Mouse (Mus musculus): ENCODE data around the gene Sh2b3. TPM values are rescaled to one million over a fixed set of nuclear protein-coding genes. Genes with fewer than 3 reads are reported as not detected.

Gene Sh2b3
- polyA plus RNA-seq, 1 experiment from 2014 or later, result 22.9 TPM

DNA sequence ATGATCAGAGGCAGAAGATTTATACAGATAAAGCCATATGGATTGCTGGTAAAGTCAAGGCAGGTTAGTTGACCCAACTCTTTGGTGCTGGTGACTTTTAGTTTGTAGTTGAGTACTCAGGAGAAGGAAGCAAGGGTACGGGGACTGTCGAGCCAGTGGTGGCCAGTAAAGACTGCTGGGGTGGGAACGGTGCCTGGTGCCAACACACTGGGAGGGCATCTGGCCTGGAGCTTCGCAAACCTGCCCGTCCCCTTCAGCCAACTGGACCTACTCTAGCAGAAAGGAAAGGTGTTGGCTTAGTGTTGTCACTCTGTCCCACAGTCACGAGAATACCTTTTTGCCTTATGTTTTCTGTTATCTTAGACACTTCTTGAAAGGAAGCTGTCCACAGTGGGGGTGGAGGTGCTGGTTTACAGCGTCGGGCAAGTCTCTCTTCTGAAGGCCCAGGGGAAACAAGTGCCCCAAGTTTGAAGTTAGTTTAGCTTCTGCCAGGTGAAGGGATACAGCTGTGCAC lies 21.5 kb downstream of the Sh2b3 start:
- WGBS, result 87% methylated on average over 8 of the region's 8 CpGs

GRCm38 (mm10) chr5:121815067-121815466 lies 22.4 kb downstream of the Sh2b3 start:
- no peaks in the 10 kb centered on the region for H3K27me3 ChIP-seq (ENCODE audit: control insufficient read depth, insufficient read depth, low read length)
- H3K9me3 ChIP-seq (ENCODE audit: control insufficient read depth, low read length), result no peaks in the 10 kb centered on the region
- 65% methylated on average over 3 of the region's 3 CpGs for WGBS
- peak; percentile 43; the same call in 1 of the 2 replicates for ATAC-seq (ENCODE audit: low FRiP score, low TSS enrichment)
- H3K4me3 ChIP-seq (ENCODE audit: low read length), result no peak overlapping the region
- no peak overlapping the region for H3K9ac ChIP-seq (ENCODE audit: low read depth, low read length)
- H3K4me2 ChIP-seq (replicated peaks; ENCODE audit: low read depth, low read length), result no peak overlapping the region
- H3K4me1 ChIP-seq (ENCODE audit: control insufficient read depth, insufficient read depth, low read length), result no peaks in the 10 kb centered on the region
- H3K27ac ChIP-seq (ENCODE audit: low read depth, low read length), result no peak overlapping the region
- H3K36me3 ChIP-seq (ENCODE audit: control insufficient read depth, insufficient read depth, low read length), result peaks cover 89% of the 10 kb centered on the region

More for the DNA sequence above, 21.5 kb downstream of the Sh2b3 start:
- no peaks in the 10 kb centered on the region for H3K27me3 ChIP-seq (ENCODE audit: control insufficient read depth, insufficient read depth, low read length)
- no peak overlapping the region for H3K4me3 ChIP-seq (ENCODE audit: low read length)
- H3K4me1 ChIP-seq (ENCODE audit: control insufficient read depth, insufficient read depth, low read length), result no peaks in the 10 kb centered on the region
- peaks cover 92% of the 10 kb centered on the region for H3K36me3 ChIP-seq (ENCODE audit: control insufficient read depth, insufficient read depth, low read length)
- H3K4me2 ChIP-seq (replicated peaks; ENCODE audit: low read depth, low read length), result no peak overlapping the region
- no peak overlapping the region for H3K9ac ChIP-seq (ENCODE audit: low read depth, low read length)
- no peak overlapping the region for H3K27ac ChIP-seq (ENCODE audit: low read depth, low read length)
- no peak for ATAC-seq (ENCODE audit: low FRiP score, low TSS enrichment)
- H3K9me3 ChIP-seq (ENCODE audit: control insufficient read depth, low read length), result no peaks in the 10 kb centered on the region

GRCm38 (mm10) chr5:121813744-121814143 lies 23.7 kb downstream of the Sh2b3 start:
- no peak overlapping the region for H3K27ac ChIP-seq (ENCODE audit: low read depth, low read length)
- no peak for ATAC-seq (ENCODE audit: low FRiP score, low TSS enrichment)
- no peaks in the 10 kb centered on the region for H3K27me3 ChIP-seq (ENCODE audit: control insufficient read depth, insufficient read depth, low read length)
- H3K4me3 ChIP-seq (ENCODE audit: low read length), result no peak overlapping the region
- no peaks in the 10 kb centered on the region for H3K9me3 ChIP-seq (ENCODE audit: control insufficient read depth, low read length)
- no peak overlapping the region for H3K4me2 ChIP-seq (replicated peaks; ENCODE audit: low read depth, low read length)
- no peaks in the 10 kb centered on the region for H3K4me1 ChIP-seq (ENCODE audit: control insufficient read depth, insufficient read depth, low read length)
- peaks cover 80% of the 10 kb centered on the region for H3K36me3 ChIP-seq (ENCODE audit: control insufficient read depth, insufficient read depth, low read length)
- no peak overlapping the region for H3K9ac ChIP-seq (ENCODE audit: low read depth, low read length)
- WGBS, result 94% methylated on average over 10 of the region's 10 CpGs

- 83% methylated on average over 7 of the region's 7 CpGs for WGBS
- Histone ChIP-seq H3K4me2 (replicated peaks; ENCODE audit: low read depth, low read length) (no peak overlapping the region), H3K4me1 (ENCODE audit: control insufficient read depth, insufficient read depth, low read length) (no peaks in the 10 kb centered on the region), H3K27me3 (ENCODE audit: control insufficient read depth, insufficient read depth, low read length) (no peaks in the 10 kb centered on the region), H3K4me3 (ENCODE audit: low read length) (no peak overlapping the region), H3K9me3 (ENCODE audit: control insufficient read depth, low read length) (no peaks in the 10 kb centered on the region), H3K9ac (ENCODE audit: low read depth, low read length) (no peak overlapping the region), H3K36me3 (ENCODE audit: control insufficient read depth, insufficient read depth, low read length) (peaks cover 76% of the 10 kb centered on the region), H3K27ac (ENCODE audit: low read depth, low read length) (no peak overlapping the region)
- ATAC-seq (ENCODE audit: low FRiP score, low TSS enrichment), result no peak
Observed at GRCm38 (mm10) chr5:121812526-121813243, 24.8 kb downstream of the Sh2b3 start.

DNA sequence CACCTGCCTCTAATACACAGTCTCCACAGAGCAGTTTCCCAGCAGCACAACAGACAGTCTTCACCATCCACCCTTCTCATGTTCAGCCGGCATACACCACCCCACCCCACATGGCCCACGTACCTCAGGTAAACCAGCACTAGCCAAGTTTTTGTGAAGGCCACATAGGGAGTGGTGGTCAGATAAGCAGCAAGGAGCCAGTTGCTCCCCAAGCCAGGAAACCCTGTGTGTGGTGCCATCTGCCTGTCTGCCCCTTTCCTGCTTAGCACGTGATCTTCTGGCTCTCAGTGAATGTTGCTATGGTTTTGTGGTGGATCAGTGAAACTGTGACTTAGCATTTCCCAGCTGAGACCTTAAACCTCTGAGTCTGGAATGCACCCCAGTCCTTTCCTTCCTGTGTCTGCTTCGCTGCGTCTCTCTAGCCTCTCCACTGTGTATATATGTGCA lies 25.9 kb downstream of the Sh2b3 start:
- Histone ChIP-seq H3K9me3 (ENCODE audit: control insufficient read depth, low read length) (no peaks in the 10 kb centered on the region), H3K4me3 (ENCODE audit: low read length) (no peak overlapping the region), H3K4me1 (ENCODE audit: control insufficient read depth, insufficient read depth, low read length) (no peaks in the 10 kb centered on the region), H3K9ac (ENCODE audit: low read depth, low read length) (no peak overlapping the region), H3K36me3 (ENCODE audit: control insufficient read depth, insufficient read depth, low read length) (peaks cover 69% of the 10 kb centered on the region), H3K4me2 (replicated peaks; ENCODE audit: low read depth, low read length) (no peak overlapping the region), H3K27ac (ENCODE audit: low read depth, low read length) (no peak overlapping the region; the same call in 1 of the 2 replicates), H3K27me3 (ENCODE audit: control insufficient read depth, insufficient read depth, low read length) (no peaks in the 10 kb centered on the region)
- ATAC-seq (ENCODE audit: low FRiP score, low TSS enrichment), result no peak
- 85% methylated on average over 5 of the region's 5 CpGs for WGBS

GRCm38 (mm10) chr5:121810331-121811151 lies 26.9 kb downstream of the Sh2b3 start:
- no peaks in the 10 kb centered on the region for H3K4me1 ChIP-seq (ENCODE audit: control insufficient read depth, insufficient read depth, low read length)
- H3K4me2 ChIP-seq (replicated peaks; ENCODE audit: low read depth, low read length), result no peak overlapping the region
- no peak overlapping the region for H3K27ac ChIP-seq (ENCODE audit: low read depth, low read length)
- ATAC-seq (ENCODE audit: low FRiP score, low TSS enrichment), result 0 out of 2 replicates have a peak, but pooled peaks have one; percentile 25
- H3K9ac ChIP-seq (ENCODE audit: low read depth, low read length), result no peak overlapping the region
- no peaks in the 10 kb centered on the region for H3K27me3 ChIP-seq (ENCODE audit: control insufficient read depth, insufficient read depth, low read length)
- H3K9me3 ChIP-seq (ENCODE audit: control insufficient read depth, low read length), result no peaks in the 10 kb centered on the region
- 89% methylated on average over 17 of the region's 17 CpGs for WGBS
- no peak overlapping the region for H3K4me3 ChIP-seq (ENCODE audit: low read length)
- H3K36me3 ChIP-seq (ENCODE audit: control insufficient read depth, insufficient read depth, low read length), result peaks cover 66% of the 10 kb centered on the region

DNA sequence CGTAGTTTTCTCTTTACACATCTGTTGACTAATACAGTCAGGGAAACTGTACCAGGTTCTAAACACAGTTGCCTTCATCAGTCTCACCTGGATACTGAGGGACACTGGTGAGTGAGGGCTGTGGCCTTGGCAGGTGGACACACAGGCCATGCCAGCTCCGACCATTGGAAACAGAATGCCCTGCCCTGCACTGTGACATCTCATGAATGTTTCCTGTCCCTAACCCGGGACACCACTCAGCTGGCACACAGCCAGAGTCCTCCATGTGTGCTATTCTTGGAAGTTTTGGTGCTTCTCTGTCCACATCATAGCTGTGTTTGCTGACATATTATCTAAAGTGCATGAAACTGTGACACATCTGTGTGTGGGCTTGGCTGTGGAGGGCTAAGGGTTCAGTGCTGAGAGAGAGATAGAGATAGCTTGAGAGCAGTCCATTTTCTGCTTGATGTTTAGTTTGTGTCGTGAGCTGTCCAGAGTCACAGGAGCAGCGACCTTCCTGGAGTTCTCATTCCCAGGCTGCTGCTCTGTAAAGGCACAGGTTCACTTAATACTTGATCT lies 27.7 kb downstream of the Sh2b3 start:
- Histone ChIP-seq H3K4me3 (ENCODE audit: low read length) (no peak overlapping the region), H3K4me2 (replicated peaks; ENCODE audit: low read depth, low read length) (no peak overlapping the region)
- 62% methylated on average over 5 of the region's 5 CpGs for WGBS

GRCm38 (mm10) chr5:121808202-121808601 lies 29.2 kb downstream of the Sh2b3 start:
- H3K36me3 ChIP-seq (ENCODE audit: control insufficient read depth, insufficient read depth, low read length), result peaks cover 71% of the 10 kb centered on the region
- H3K4me2 ChIP-seq (replicated peaks; ENCODE audit: low read depth, low read length), result no peak overlapping the region
- 81% methylated on average over 2 of the region's 2 CpGs for WGBS
- H3K27ac ChIP-seq (ENCODE audit: low read depth, low read length), result no peak overlapping the region
- no peaks in the 10 kb centered on the region for H3K27me3 ChIP-seq (ENCODE audit: control insufficient read depth, insufficient read depth, low read length)
- ATAC-seq (ENCODE audit: low FRiP score, low TSS enrichment), result no peak
- no peak overlapping the region for H3K9ac ChIP-seq (ENCODE audit: low read depth, low read length)
- H3K9me3 ChIP-seq (ENCODE audit: control insufficient read depth, low read length), result no peaks in the 10 kb centered on the region
- H3K4me1 ChIP-seq (ENCODE audit: control insufficient read depth, insufficient read depth, low read length), result no peaks in the 10 kb centered on the region
- no peak overlapping the region for H3K4me3 ChIP-seq (ENCODE audit: low read length)

More for the DNA sequence above, 27.7 kb downstream of the Sh2b3 start:
- Histone ChIP-seq H3K9ac (ENCODE audit: low read depth, low read length) (no peak overlapping the region), H3K36me3 (ENCODE audit: control insufficient read depth, insufficient read depth, low read length) (peaks cover 68% of the 10 kb centered on the region), H3K4me1 (ENCODE audit: control insufficient read depth, insufficient read depth, low read length) (no peaks in the 10 kb centered on the region), H3K27me3 (ENCODE audit: control insufficient read depth, insufficient read depth, low read length) (no peaks in the 10 kb centered on the region), H3K27ac (ENCODE audit: low read depth, low read length) (no peak overlapping the region), H3K9me3 (ENCODE audit: control insufficient read depth, low read length) (no peaks in the 10 kb centered on the region)
- ATAC-seq (ENCODE audit: low FRiP score, low TSS enrichment), result no peak

Measured in kidney, embryonic 14.5 days (tissue).